Mouse (Mus musculus) ES-E14 (cell line): Measurements from ENCODE around the gene Tbr1.

Experiments used
- CHD2 ChIP-seq: IDR thresholded peaks from 2 replicates; pipeline ENCODE4 v1.6.1; 2014; ENCODE audit warnings: mild to moderate bottlenecking, low read depth, low read length, inconsistent platforms
- HCFC1 ChIP-seq: IDR thresholded peaks from 2 replicates; pipeline ENCODE4 v1.6.1; 2012; ENCODE audit warnings: low read length, inconsistent platforms, borderline replicate concordance; ENCODE audit not compliant: insufficient read depth
- MAFK ChIP-seq: IDR thresholded peaks from 2 replicates; pipeline ENCODE4 v1.6.1; 2014; ENCODE audit warnings: mild to moderate bottlenecking, low read depth, low read length, inconsistent platforms; ENCODE audit not compliant: insufficient read depth
- ZC3H11A ChIP-seq: IDR thresholded peaks from 2 replicates; pipeline ENCODE4 v1.6.1; 2012; ENCODE audit warnings: low read depth, mild to moderate bottlenecking, inconsistent platforms, low read length, borderline replicate concordance
- ZNF384 ChIP-seq: IDR thresholded peaks from 2 replicates; pipeline ENCODE4 v1.6.1; 2012; ENCODE audit warnings: low read depth, low read length, inconsistent platforms

DNA sequence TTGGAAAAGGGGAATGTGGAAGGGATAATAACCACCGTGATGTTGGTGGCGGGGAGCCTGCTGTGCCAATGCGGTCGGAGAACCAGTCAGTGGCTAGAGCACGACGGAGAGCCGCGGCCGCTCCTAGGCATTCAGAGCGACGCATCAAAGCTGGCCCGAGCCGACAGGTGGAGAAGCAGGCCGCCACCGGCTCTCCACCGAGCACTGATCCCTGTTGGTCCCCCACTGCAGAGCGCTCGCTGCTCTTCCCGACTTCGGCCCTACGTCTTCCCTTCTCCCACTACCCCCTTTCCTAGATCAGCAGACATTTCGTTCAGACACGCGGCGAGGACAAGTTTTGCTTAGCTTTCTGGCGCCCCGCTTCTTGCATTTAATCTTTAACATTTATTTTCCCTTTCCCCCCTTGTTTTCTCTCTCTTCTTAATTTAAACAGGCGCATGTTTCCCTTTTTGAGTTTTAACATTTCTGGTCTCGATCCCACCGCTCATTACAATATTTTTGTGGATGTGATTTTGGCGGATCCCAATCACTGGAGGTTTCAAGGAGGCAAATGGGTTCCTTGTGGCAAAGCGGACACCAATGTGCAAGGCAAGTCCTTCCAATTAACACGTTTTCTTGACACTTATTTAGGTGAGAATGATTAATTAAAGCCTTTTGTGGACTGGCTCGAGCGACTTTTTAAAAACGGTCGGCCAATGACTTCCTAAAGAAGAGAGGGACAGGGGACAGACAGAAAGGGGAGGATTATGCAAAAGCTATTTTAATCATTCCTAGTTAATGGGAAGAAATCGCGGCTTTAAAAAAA lies 3.0 kb downstream of the Tbr1 start:
- TF ChIP-seq ZC3H11A, result no peak
- no peak for TF ChIP-seq MAFK
- no peak for TF ChIP-seq HCFC1
- no peak for TF ChIP-seq CHD2
- no peak for TF ChIP-seq ZNF384
